ENCODE assay signal across 20 mouse cellular contexts in the genomic region with DNA sequence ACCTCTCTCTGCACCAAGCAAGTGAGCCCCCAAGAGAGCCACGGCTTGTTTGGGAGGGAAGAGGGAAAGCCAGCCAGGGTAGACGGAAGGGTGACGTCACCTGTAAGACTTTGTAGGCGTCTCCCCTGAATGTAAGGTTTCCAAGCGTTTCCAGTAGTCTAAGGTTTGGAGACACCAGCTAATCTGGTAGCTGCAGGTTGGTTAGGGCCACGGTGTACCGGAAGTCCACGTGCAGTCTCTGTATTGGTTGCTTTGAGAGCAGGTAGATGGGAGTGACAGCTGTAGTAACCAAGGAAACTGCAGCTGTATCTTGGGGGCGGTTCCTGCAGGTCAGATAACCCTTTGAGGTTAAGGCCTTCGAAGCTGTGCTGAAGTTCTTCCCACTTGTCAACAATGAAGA. TPM values are rescaled to one million over a fixed set of nuclear protein-coding genes. Genes with fewer than 3 reads are reported as not detected.
A peak's percentile ranks its signal among the peaks of the same experiment; 100 is the strongest.
DNase-seq lines count a peak whose midpoint lies in the region; ATAC-seq and TF ChIP-seq lines count a peak whose summit lies in the region.
"Had no signal": no experiment of that assay in that cellular context is flagged by ENCODE, and none has a peak within 500 bp of the region (broad histone marks: within the 10 kb centered on the region; RNA-seq: fewer than 3 reads in every experiment).

No protein-coding gene starts in this region.

- H3K9me3 ChIP-seq in midbrain, embryonic 11.5 days (ENCODE audit: control insufficient read depth, low read length), result no peaks in the 10 kb centered on the region
- no peaks in the 10 kb centered on the region for H3K9me3 ChIP-seq in midbrain, embryonic 14.5 days (ENCODE audit: control insufficient read depth, low read length)
- no peaks in the 10 kb centered on the region for H3K9me3 ChIP-seq in intestine, postnatal 0 days (ENCODE audit: control insufficient read depth)
- H3K9me3 ChIP-seq: embryonic facial prominence, embryonic 12.5 days; forebrain, embryonic 13.5 days; heart, embryonic 10.5 days; hindbrain, embryonic 15.5 days had no signal

- 83% methylated on average over 10 of the region's 10 CpGs for WGBS in midbrain, embryonic 11.5 days
- WGBS in midbrain, embryonic 14.5 days, result 78% methylated on average over 10 of the region's 10 CpGs
- 64% methylated on average over 10 of the region's 10 CpGs for WGBS in intestine, postnatal 0 days

- no peaks in the 10 kb centered on the region for H3K4me1 ChIP-seq in midbrain, embryonic 11.5 days (ENCODE audit: control insufficient read depth, insufficient read depth, low read length)
- 0 out of 2 replicates have a peak, but pooled peaks cover 3% of the 10 kb centered on the region for H3K4me1 ChIP-seq in midbrain, embryonic 14.5 days (ENCODE audit: control insufficient read depth, insufficient read depth, low read length)
- H3K4me1 ChIP-seq in intestine, postnatal 0 days (replicated peaks; ENCODE audit: control insufficient read depth, insufficient read depth, low read length), result no peaks in the 10 kb centered on the region
- H3K4me1 ChIP-seq: forebrain, embryonic 13.5 days; hindbrain, embryonic 15.5 days had no signal

- H3K27ac ChIP-seq in midbrain, embryonic 11.5 days (ENCODE audit: low read depth, low read length), result no peak overlapping the region
- H3K27ac ChIP-seq in midbrain, embryonic 14.5 days (replicated peaks; ENCODE audit: low read depth, low read length), result no peak overlapping the region
- H3K27ac ChIP-seq in intestine, postnatal 0 days (ENCODE audit: low read depth, low read length), result peak overlapping the region; percentile 75
- H3K27ac ChIP-seq: embryonic facial prominence, embryonic 12.5 days; forebrain, embryonic 13.5 days; heart, embryonic 10.5 days; hindbrain, embryonic 15.5 days had no signal

- no peak overlapping the region for H3K9ac ChIP-seq in midbrain, embryonic 11.5 days (ENCODE audit: low read length)
- H3K9ac ChIP-seq in midbrain, embryonic 14.5 days (replicated peaks; ENCODE audit: low read length), result no peak overlapping the region
- H3K9ac ChIP-seq in intestine, postnatal 0 days (ENCODE audit: low read depth, low read length), result no peak overlapping the region
- H3K9ac ChIP-seq: embryonic facial prominence, embryonic 12.5 days; forebrain, embryonic 13.5 days; hindbrain, embryonic 15.5 days had no signal

- H3K27me3 ChIP-seq in midbrain, embryonic 11.5 days (ENCODE audit: control insufficient read depth, insufficient read depth, low read length), result no peaks in the 10 kb centered on the region
- no peaks in the 10 kb centered on the region for H3K27me3 ChIP-seq in midbrain, embryonic 14.5 days (ENCODE audit: control insufficient read depth, insufficient read depth, low read length)
- no peaks in the 10 kb centered on the region for H3K27me3 ChIP-seq in intestine, postnatal 0 days (replicated peaks; ENCODE audit: control insufficient read depth, insufficient read depth, low read length)
- H3K27me3 ChIP-seq: embryonic facial prominence, embryonic 12.5 days; forebrain, embryonic 13.5 days; hindbrain, embryonic 15.5 days had no signal

- H3K4me3 ChIP-seq in midbrain, embryonic 11.5 days (ENCODE audit: low read depth, low read length), result no peak overlapping the region
- H3K4me3 ChIP-seq in midbrain, embryonic 14.5 days (replicated peaks; ENCODE audit: low read depth, low read length), result no peak overlapping the region
- H3K4me3 ChIP-seq in intestine, postnatal 0 days (ENCODE audit: low read depth, low read length), result no peak overlapping the region
- H3K4me3 ChIP-seq: embryonic facial prominence, embryonic 12.5 days; forebrain, embryonic 13.5 days; heart, embryonic 10.5 days; hindbrain, embryonic 15.5 days had no signal

- ATAC-seq in midbrain, embryonic 11.5 days (ENCODE audit: low FRiP score), result no peak
- no peak for ATAC-seq in midbrain, embryonic 14.5 days (ENCODE audit: low FRiP score, low TSS enrichment)
- peak; percentile 72 for ATAC-seq in intestine, postnatal 0 days
- ATAC-seq: forebrain, embryonic 13.5 days had no signal

- DNase-seq in heart, adult 11 months, result peak; percentile 82
- no peak for DNase-seq in heart, postnatal 14 days
- DNase-seq in midbrain, embryonic 11.5 days (ENCODE audit: low spot score, missing footprints), result peak; percentile 84
- DNase-seq in midbrain, embryonic 14.5 days, result no peak
- peak; percentile 16 for DNase-seq in R1 (ENCODE audit: low read depth, low spot score)
- no peak for DNase-seq in right cerebral cortex, postnatal 36 days (ENCODE audit: low spot score in 2 of 2)
- no peak for DNase-seq in urinary bladder, postnatal 14 days (ENCODE audit: low spot score)
- DNase-seq: adrenal gland, postnatal 10 days; cerebellum, adult 11 months; cerebellum, adult 8-10 months; cerebellum, postnatal 14 days; embryo, embryonic 11 days; gastrocnemius, postnatal 36 days; heart, adult 18-20 months; heart, postnatal 10 days had no signal

- H3K4me2 ChIP-seq in midbrain, embryonic 11.5 days, result no peak overlapping the region
- no peak overlapping the region for H3K4me2 ChIP-seq in midbrain, embryonic 14.5 days (ENCODE audit: low read length)
- no peak overlapping the region for H3K4me2 ChIP-seq in intestine, postnatal 0 days (replicated peaks; ENCODE audit: low read depth)
- H3K4me2 ChIP-seq: embryonic facial prominence, embryonic 12.5 days; forebrain, embryonic 13.5 days; hindbrain, embryonic 15.5 days had no signal

- intact Hi-C loops in heart, postnatal 14 days (cut with DNase I), result no loop called here

- no peaks in the 10 kb centered on the region for H3K36me3 ChIP-seq in midbrain, embryonic 11.5 days (ENCODE audit: control insufficient read depth, insufficient read depth, low read length)
- H3K36me3 ChIP-seq in midbrain, embryonic 14.5 days (ENCODE audit: control insufficient read depth, insufficient read depth, low read length), result no peaks in the 10 kb centered on the region
- no peaks in the 10 kb centered on the region for H3K36me3 ChIP-seq in intestine, postnatal 0 days (ENCODE audit: control insufficient read depth, insufficient read depth)
- H3K36me3 ChIP-seq: embryonic facial prominence, embryonic 12.5 days; heart, embryonic 10.5 days; hindbrain, embryonic 15.5 days had no signal

- no peak for TF ChIP-seq CTCF in intestine, postnatal 0 days (IDR thresholded peaks at IDR 0.05; ENCODE audit: low read depth)

RNA-seq across cellular contexts. Expression of a gene that starts 15.8 kb away (rescaled TPM):
- total RNA-seq in heart, postnatal 14 days (2021), result 10 to 100 TPM; 17.4 to 18.1 TPM
- polyA plus RNA-seq in midbrain, embryonic 11.5 days (2014; fragmentation: Nextera tagmentation; extraction: Ambion mirVana), result 12.5 and 12.7 TPM in 2 replicates
- polyA plus RNA-seq in midbrain, embryonic 14.5 days (2014; fragmentation: Nextera tagmentation; extraction: Ambion mirVana), result 30.0 and 31.9 TPM in 2 replicates
- 9.3 and 9.6 TPM in 2 replicates for polyA plus RNA-seq in intestine, postnatal 0 days (2015; fragmentation: Nextera tagmentation; extraction: Ambion mirVana)

Comparison
In these comparisons a context has a peak if more than half of its experiments do, and no peak if none do; other contexts are left out.
1. DNase-seq: peak in heart, adult 11 months (single experiment), midbrain, embryonic 11.5 days (single experiment) and R1 (single experiment); none in heart, postnatal 14 days (0 of 2), midbrain, embryonic 14.5 days (single experiment), right cerebral cortex, postnatal 36 days (0 of 2) and urinary bladder, postnatal 14 days (single experiment).